Mouse (Mus musculus) myocyte (in vitro differentiated cells): ENCODE measurements around the gene Actl6a. TPM values are rescaled to one million over a fixed set of nuclear protein-coding genes. Genes with fewer than 3 reads are reported as not detected.
"Not testable (repeated sequence)": the region's sequence is repeated elsewhere in the genome, so short reads cannot be mapped to it uniquely, and the experiment has no call there.

Experiments used
- H3K27me3 ChIP-seq: one replicate; pipeline ENCODE4 v1.6.1; 2011; ENCODE audit not compliant: control insufficient read depth, insufficient read depth, insufficient read length
- H3K36me3 ChIP-seq: one replicate; pipeline ENCODE4 v1.6.1; 2011; ENCODE audit not compliant: control insufficient read depth, insufficient read depth
- H3K4me2 ChIP-seq: one replicate; pipeline ENCODE4 v1.6.1; 2011; ENCODE audit warnings: low read depth, control low read depth
- H3K4me3 ChIP-seq: one replicate; pipeline ENCODE4 v1.5.1; 2011; ENCODE audit warnings: mild to moderate bottlenecking, control low read depth, moderate library complexity
- H3K79me2 ChIP-seq: one replicate; pipeline ENCODE4 v1.6.1; 2011; ENCODE audit not compliant: control insufficient read depth, insufficient read depth
- H3ac ChIP-seq: one replicate; pipeline ENCODE4 v1.6.1; 2011; ENCODE audit not compliant: control insufficient read depth, insufficient read length
- CEBPB ChIP-seq: IDR thresholded peaks from 2 replicates; pipeline ENCODE4 v1.6.1; 2011; ENCODE audit warnings: mild to moderate bottlenecking, moderate library complexity; ENCODE audit not compliant: poor library complexity, insufficient read depth, severe bottlenecking
- E2F4 ChIP-seq: IDR thresholded peaks from one replicate; pipeline ENCODE4 v1.6.1; 2011; ENCODE audit warnings: mild to moderate bottlenecking, control low read depth, moderate library complexity; ENCODE audit not compliant: insufficient read depth
- MAX ChIP-seq: IDR thresholded peaks from one replicate; pipeline ENCODE4 v1.6.1; 2011; ENCODE audit warnings: low read depth, mild to moderate bottlenecking, control low read depth
- MYOD1 ChIP-seq, 3 experiments: IDR thresholded peaks; one replicate each; pipeline ENCODE4 v1.6.1; 2011; ENCODE audit warnings: control low read depth in 2 of 3, low read depth in 2 of 3, mild to moderate bottlenecking in 2 of 3, moderate library complexity in 1 of 3; ENCODE audit not compliant: insufficient read length in 2 of 3, control insufficient read depth in 1 of 3
- MYOG ChIP-seq, 3 experiments: IDR thresholded peaks; one replicate each; pipeline ENCODE4 v1.6.1; 2011; ENCODE audit warnings: control low read depth in 2 of 3, low read depth in 2 of 3, mild to moderate bottlenecking in 2 of 3; ENCODE audit not compliant: insufficient read length in 2 of 3, control insufficient read depth in 1 of 3, insufficient read depth in 1 of 3
- POLR2A ChIP-seq: IDR thresholded peaks from one replicate; pipeline ENCODE4 v1.6.1; 2011; ENCODE audit warnings: low read depth, mild to moderate bottlenecking, control low read depth, moderate library complexity; ENCODE audit not compliant: insufficient read length
- POLR2AphosphoS2 ChIP-seq: IDR thresholded peaks from one replicate; pipeline ENCODE4 v1.6.1; 2011; ENCODE audit warnings: low read depth, control low read depth; ENCODE audit not compliant: insufficient read length
- REST ChIP-seq: IDR thresholded peaks from one replicate; pipeline ENCODE4 v1.6.1; 2011; ENCODE audit warnings: mild to moderate bottlenecking, control low read depth, moderate library complexity; ENCODE audit not compliant: insufficient read depth, insufficient read length
- SRF ChIP-seq: IDR thresholded peaks from one replicate; pipeline ENCODE4 v1.6.1; 2011; ENCODE audit warnings: low read depth; ENCODE audit not compliant: control insufficient read depth, insufficient read length
- TCF12 ChIP-seq: IDR thresholded peaks from one replicate; pipeline ENCODE4 v1.6.1; 2011; ENCODE audit warnings: mild to moderate bottlenecking, control low read depth; ENCODE audit not compliant: poor library complexity, insufficient read depth, severe bottlenecking
- TCF3 ChIP-seq: IDR thresholded peaks from one replicate; pipeline ENCODE4 v1.6.1; 2011; ENCODE audit warnings: low read depth, control low read depth; ENCODE audit not compliant: insufficient read length
- USF1 ChIP-seq: IDR thresholded peaks from one replicate; pipeline ENCODE4 v1.6.1; 2011; ENCODE audit warnings: low read depth, mild to moderate bottlenecking, control low read depth, moderate library complexity
- polyA plus RNA-seq: library from polyadenylated mRNA; unstranded; fragments of >200 nt; fragmentation: generic; extraction: Trizol; gene quantifications from one replicate; pipeline ENCODE4 v1.2.1, GENCODE M21; 2012; ENCODE audit warnings: missing spikeins

Gene Actl6a
- polyA plus RNA-seq, 1 experiment = 47.0 TPM

GRCm38 (mm10) chr3:32737172-32737655, 31.1 kb downstream of the Actl6a start, which contains the start of gene Mrpl47:
Gene Mrpl47, minus strand, starts transcription at chr3:32737605.
- H3K36me3 ChIP-seq = peaks cover 21% of the 10 kb centered on the region
- H3K4me3 ChIP-seq = peak within 1 kb of the TSS; percentile 74
- H3K4me2 ChIP-seq = peak within 1 kb of the TSS; percentile 95
- H3K79me2 ChIP-seq = peaks cover 70% of the 10 kb centered on the region
- TF ChIP-seq POLR2A = no peak
- TF ChIP-seq MYOG (IDR thresholded peaks at IDR 0.05; ENCODE audit: control insufficient read depth in 1 of 3, insufficient read depth in 1 of 3, insufficient read length in 2 of 3, low read depth in 2 of 3) = peak in 1 of 3 experiments; percentile 4
- TF ChIP-seq MAX = no peak
- no peak for TF ChIP-seq REST
- no peaks in the 10 kb centered on the region for H3K27me3 ChIP-seq
- H3ac ChIP-seq = peak within 1 kb of the TSS; percentile 81

GRCm38 (mm10) chr3:32738549-32738948, 32.5 kb downstream of the Actl6a start:
- Histone ChIP-seq H3K79me2 (peaks cover 78% of the 10 kb centered on the region), H3ac (no peak overlapping the region), H3K36me3 (peaks cover 20% of the 10 kb centered on the region), H3K4me3 (no peak overlapping the region), H3K27me3 (no peaks in the 10 kb centered on the region), H3K4me2 (no peak overlapping the region)
- TF ChIP-seq REST = no peak
- no peak for TF ChIP-seq TCF3
- no peak for TF ChIP-seq SRF

- Histone ChIP-seq H3K27me3 (no peaks in the 10 kb centered on the region), H3ac (no peak overlapping the region), H3K4me3 (no peak overlapping the region), H3K36me3 (peaks cover 26% of the 10 kb centered on the region), H3K79me2 (peaks cover 59% of the 10 kb centered on the region), H3K4me2 (no peak overlapping the region)
- TF ChIP-seq CEBPB (no peak), POLR2AphosphoS2 (no peak), MYOD1 (IDR thresholded peaks at IDR 0.05; ENCODE audit: control insufficient read depth in 1 of 3, insufficient read length in 2 of 3, low read depth in 2 of 3) (no peak), SRF (no peak), MAX (no peak)
Measured at GRCm38 (mm10) chr3:32742276-32742780, 36.2 kb downstream of the Actl6a start.

GRCm38 (mm10) chr3:32745001-32745400, 38.9 kb downstream of the Actl6a start:
- peaks cover 40% of the 10 kb centered on the region for H3K36me3 ChIP-seq
- TF ChIP-seq SRF (no peak), MYOG (IDR thresholded peaks at IDR 0.05; ENCODE audit: control insufficient read depth in 1 of 3, insufficient read depth in 1 of 3, insufficient read length in 2 of 3, low read depth in 2 of 3) (no peak), E2F4 (no peak), TCF12 (no peak), MAX (no peak), REST (no peak), POLR2AphosphoS2 (no peak), USF1 (no peak), POLR2A (no peak), CEBPB (no peak), MYOD1 (IDR thresholded peaks at IDR 0.05; ENCODE audit: control insufficient read depth in 1 of 3, insufficient read length in 2 of 3, low read depth in 2 of 3) (no peak)

GRCm38 (mm10) chr3:32745426-32745825, 39.3 kb downstream of the Actl6a start:
- H3K27me3 ChIP-seq, H3K4me2 ChIP-seq, H3ac ChIP-seq, H3K4me3 ChIP-seq: not testable (repeated sequence)
- Histone ChIP-seq H3K79me2 (peaks cover 28% of the 10 kb centered on the region), H3K36me3 (peaks cover 40% of the 10 kb centered on the region)

More at GRCm38 (mm10) chr3:32745001-32745400, 38.9 kb downstream of the Actl6a start:
- Histone ChIP-seq H3K4me3 (no peak overlapping the region), H3K4me2 (no peak overlapping the region), H3ac (no peak overlapping the region), H3K27me3 (no peaks in the 10 kb centered on the region), H3K79me2 (peaks cover 33% of the 10 kb centered on the region)

- no peak overlapping the region for H3K4me3 ChIP-seq
- peaks cover 42% of the 10 kb centered on the region for H3K36me3 ChIP-seq
- no peak for TF ChIP-seq MYOD1 (IDR thresholded peaks at IDR 0.05; ENCODE audit: control insufficient read depth in 1 of 3, insufficient read length in 2 of 3, low read depth in 2 of 3)
- no peak for TF ChIP-seq REST
- TF ChIP-seq SRF = no peak
- TF ChIP-seq E2F4 = no peak
- TF ChIP-seq MAX = no peak
- no peak for TF ChIP-seq MYOG (IDR thresholded peaks at IDR 0.05; ENCODE audit: control insufficient read depth in 1 of 3, insufficient read depth in 1 of 3, insufficient read length in 2 of 3, low read depth in 2 of 3)
- no peak overlapping the region for H3K4me2 ChIP-seq
- H3ac ChIP-seq = no peak overlapping the region
- H3K27me3 ChIP-seq = no peaks in the 10 kb centered on the region
- peaks cover 3% of the 10 kb centered on the region for H3K79me2 ChIP-seq
Measured at GRCm38 (mm10) chr3:32748384-32748783, 42.3 kb downstream of the Actl6a start.
